Mouse (Mus musculus): ENCODE results near the gene Pkd2. TPM values are rescaled to one million over a fixed set of nuclear protein-coding genes. Genes with fewer than 3 reads are reported as not detected.

The Pkd2 gene
- polyA plus RNA-seq, 1 experiment from 2014 or later: 18.5 TPM

DNA sequence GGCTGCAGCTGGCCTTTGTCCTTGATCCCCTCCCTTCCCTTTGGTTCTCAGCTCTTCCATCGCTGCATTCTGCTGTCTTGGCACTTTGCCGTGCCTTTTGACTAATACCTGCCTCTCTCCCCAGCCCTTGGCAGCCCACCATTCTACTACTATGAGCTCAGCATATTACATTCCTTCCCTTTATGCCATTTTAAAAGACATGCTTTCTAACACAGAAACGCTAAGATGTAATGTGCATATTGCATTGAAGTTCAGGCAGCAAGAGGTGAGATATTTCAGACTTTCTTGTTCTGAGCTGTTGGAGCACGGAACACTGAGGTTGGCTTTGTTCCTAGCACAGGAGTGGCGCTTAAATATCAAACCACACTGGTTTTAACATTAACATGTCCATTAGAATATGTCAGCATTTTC is 11.7 kb downstream of the Pkd2 start:
- Histone ChIP-seq H3K9ac (no peak overlapping the region), H3K27me3 (no peaks in the 10 kb centered on the region), H3K36me3 (peaks cover 61% of the 10 kb centered on the region), H3K27ac (peak overlapping the region; percentile 43), H3K9me3 (replicated peaks) (no peaks in the 10 kb centered on the region), H3K4me2 (no peak overlapping the region), H3K4me3 (replicated peaks) (no peak overlapping the region), H3K4me1 (no peaks in the 10 kb centered on the region)
- no peak for ATAC-seq (replicated peaks; ENCODE audit: low FRiP score)
- WGBS: 87% methylated on average over 5 of the region's 5 CpGs

DNA sequence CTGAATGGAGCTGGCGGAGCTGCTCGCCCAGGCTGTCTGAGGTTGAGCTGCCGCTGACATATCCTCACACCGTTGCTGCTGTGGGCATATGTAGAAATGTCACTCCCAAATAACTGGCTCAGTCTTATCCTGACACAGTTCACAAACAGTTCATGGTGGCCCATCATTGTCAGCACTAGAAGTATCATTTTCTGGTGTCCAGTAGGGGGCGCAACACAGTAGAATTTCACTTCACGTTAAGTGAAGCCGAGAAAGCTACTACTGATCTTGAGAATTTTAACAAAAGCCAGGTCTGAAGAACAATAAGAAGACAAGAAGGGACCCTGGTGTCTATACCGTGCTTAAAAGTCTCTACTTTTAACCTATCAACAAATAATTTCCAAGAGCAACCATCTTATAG is 13.1 kb downstream of the Pkd2 start:
- 96% methylated on average over 8 of the region's 8 CpGs for WGBS
- Histone ChIP-seq H3K27ac (no peak overlapping the region), H3K27me3 (no peaks in the 10 kb centered on the region), H3K4me3 (replicated peaks) (no peak overlapping the region), H3K4me2 (no peak overlapping the region), H3K9me3 (replicated peaks) (no peaks in the 10 kb centered on the region), H3K36me3 (peaks cover 55% of the 10 kb centered on the region), H3K9ac (no peak overlapping the region), H3K4me1 (no peaks in the 10 kb centered on the region)
- no peak for ATAC-seq (replicated peaks; ENCODE audit: low FRiP score)

DNA sequence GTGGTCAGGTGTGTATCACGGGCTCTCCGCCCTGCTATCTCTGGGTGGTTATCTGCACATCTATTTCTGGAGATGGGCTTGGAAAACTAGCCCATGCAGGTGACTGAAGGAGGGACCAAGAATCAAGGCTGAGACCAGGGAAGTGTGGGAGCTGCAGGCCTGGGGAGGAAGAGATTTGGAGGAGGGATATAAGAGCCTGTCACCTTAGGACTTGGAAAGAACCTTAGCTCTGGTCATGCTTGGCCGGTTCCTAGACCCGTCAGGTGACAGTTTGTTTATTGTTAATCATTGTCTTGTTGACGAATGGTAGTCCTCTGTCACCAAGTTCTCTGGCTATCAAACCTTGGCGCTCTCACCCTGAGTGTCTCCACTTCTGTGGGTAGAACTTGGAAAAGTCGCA is 21.1 kb downstream of the Pkd2 start:
- WGBS: 81% methylated on average over 7 of the region's 7 CpGs
- no peaks in the 10 kb centered on the region for H3K4me1 ChIP-seq

DNA sequence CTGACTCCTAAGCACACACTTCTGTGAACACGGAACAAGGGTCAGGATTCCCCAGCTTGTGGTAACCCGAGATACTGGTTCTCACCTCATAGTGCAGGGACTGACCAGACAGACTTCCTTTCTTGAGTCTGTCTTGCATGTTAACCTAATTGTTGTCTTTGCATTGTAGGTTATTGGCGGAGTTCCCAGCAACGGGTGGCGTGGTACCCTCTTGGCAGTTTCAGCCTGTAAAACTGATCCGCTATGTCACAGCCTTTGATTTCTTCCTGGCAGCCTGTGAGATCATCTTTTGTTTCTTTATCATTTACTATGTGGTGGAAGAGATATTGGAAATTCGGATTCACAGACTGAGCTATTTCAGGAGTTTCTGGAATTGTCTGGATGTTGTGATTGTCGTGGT is 23.6 kb downstream of the Pkd2 start:
- ATAC-seq (replicated peaks; ENCODE audit: low FRiP score): no peak
- Histone ChIP-seq H3K4me3 (replicated peaks) (no peak overlapping the region), H3K36me3 (peaks cover 88% of the 10 kb centered on the region), H3K9me3 (replicated peaks) (no peaks in the 10 kb centered on the region), H3K4me2 (no peak overlapping the region), H3K27me3 (no peaks in the 10 kb centered on the region), H3K4me1 (no peaks in the 10 kb centered on the region), H3K27ac (no peak overlapping the region), H3K9ac (no peak overlapping the region)
- WGBS: 73% methylated on average over 8 of the region's 8 CpGs

More for the DNA sequence above, 21.1 kb downstream of the Pkd2 start:
- Histone ChIP-seq H3K27me3 (no peaks in the 10 kb centered on the region), H3K9me3 (replicated peaks) (no peaks in the 10 kb centered on the region), H3K9ac (no peak overlapping the region), H3K36me3 (peaks cover 76% of the 10 kb centered on the region), H3K4me3 (replicated peaks) (no peak overlapping the region), H3K4me2 (no peak overlapping the region), H3K27ac (no peak overlapping the region)
- ATAC-seq (replicated peaks; ENCODE audit: low FRiP score): peak; percentile 58; the same call in 1 of the 2 replicates

DNA sequence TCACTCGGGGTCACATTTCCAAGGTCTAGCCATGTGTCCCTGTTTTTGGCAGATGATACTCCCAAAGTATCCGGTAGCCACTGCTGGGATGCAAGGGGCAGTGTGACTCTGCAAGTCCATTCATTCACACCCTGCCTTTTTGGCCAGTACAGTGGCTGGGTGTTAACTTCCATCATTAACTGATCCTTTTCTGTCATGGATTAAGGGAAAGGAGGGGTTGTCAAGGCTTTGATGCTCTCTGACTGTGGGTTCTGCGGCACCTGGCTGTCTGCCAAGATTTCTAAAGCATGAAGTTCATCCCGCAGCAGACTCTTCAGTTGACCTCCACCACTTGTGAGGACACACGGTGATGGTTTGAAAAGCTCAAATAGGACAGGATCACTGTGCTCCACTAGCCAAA is 32.3 kb downstream of the Pkd2 start:
- WGBS: 61% methylated on average over 5 of the region's 5 CpGs
- no peaks in the 10 kb centered on the region for H3K4me1 ChIP-seq
- H3K9ac ChIP-seq: no peak overlapping the region
- no peak; the same call in 1 of the 2 replicates for ATAC-seq (replicated peaks; ENCODE audit: low FRiP score)
- H3K4me2 ChIP-seq: no peak overlapping the region
- no peak overlapping the region for H3K27ac ChIP-seq
- H3K27me3 ChIP-seq: no peaks in the 10 kb centered on the region
- H3K4me3 ChIP-seq (replicated peaks): no peak overlapping the region
- peaks cover 95% of the 10 kb centered on the region for H3K36me3 ChIP-seq
- H3K9me3 ChIP-seq (replicated peaks): no peaks in the 10 kb centered on the region

DNA sequence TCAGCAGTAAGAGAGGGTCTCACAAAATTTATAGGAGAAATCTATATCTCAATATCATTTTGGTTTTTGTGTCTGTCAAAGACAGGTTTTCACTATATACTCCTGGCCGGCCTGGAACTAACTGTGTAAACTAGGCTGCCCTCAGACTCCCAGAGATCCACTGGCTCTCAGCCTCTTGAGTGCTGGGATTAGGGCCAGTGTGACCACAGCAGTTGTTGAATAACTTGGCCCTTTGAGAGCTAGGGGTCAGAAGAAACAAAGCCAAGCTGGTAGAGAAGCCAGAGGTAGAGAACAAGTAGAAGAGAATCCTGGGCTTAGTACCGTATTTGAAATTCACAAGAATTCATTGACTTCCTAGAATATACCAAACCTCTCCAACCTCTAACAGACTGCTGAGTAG is 45.6 kb downstream of the Pkd2 start:
- no peaks in the 10 kb centered on the region for H3K27me3 ChIP-seq
- H3K4me1 ChIP-seq: peaks cover 12% of the 10 kb centered on the region
- no peak for ATAC-seq (replicated peaks; ENCODE audit: low FRiP score)
- peaks cover 52% of the 10 kb centered on the region for H3K36me3 ChIP-seq
- H3K4me2 ChIP-seq: no peak overlapping the region
- no peak overlapping the region for H3K4me3 ChIP-seq (replicated peaks)
- H3K27ac ChIP-seq: no peak overlapping the region
- 95% methylated on average over 2 of the region's 2 CpGs for WGBS
- H3K9ac ChIP-seq: no peak overlapping the region
- no peaks in the 10 kb centered on the region for H3K9me3 ChIP-seq (replicated peaks)

DNA sequence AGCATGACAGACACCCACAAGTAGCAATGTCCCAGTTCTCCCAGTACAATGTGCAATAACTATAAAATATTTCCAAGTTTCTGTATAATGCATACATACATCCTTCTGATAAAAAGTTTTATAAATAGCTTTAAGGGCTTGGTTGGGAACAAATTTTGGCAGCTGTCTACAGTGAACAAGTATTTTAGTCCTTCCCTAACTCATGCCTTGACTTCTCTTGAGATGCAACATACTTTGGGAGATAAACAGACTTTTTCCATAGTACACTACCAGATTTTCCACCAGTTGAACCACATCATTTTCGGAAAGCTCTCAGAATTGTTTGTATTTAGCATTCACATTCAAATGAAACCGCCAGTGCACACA is 48.6 kb downstream of the Pkd2 start:
- Histone ChIP-seq H3K4me3 (replicated peaks) (peak overlapping the region; percentile 90), H3K36me3 (peaks cover 32% of the 10 kb centered on the region), H3K27ac (peak overlapping the region; percentile 58; the same call in 1 of the 2 replicates), H3K9me3 (replicated peaks) (no peaks in the 10 kb centered on the region), H3K4me1 (peaks cover 20% of the 10 kb centered on the region), H3K27me3 (no peaks in the 10 kb centered on the region), H3K9ac (no peak overlapping the region), H3K4me2 (peak overlapping the region; percentile 65)
- peak; percentile 13; the same call in 1 of the 2 replicates for ATAC-seq (replicated peaks; ENCODE audit: low FRiP score)
- WGBS: 0% methylated on average over 2 of the region's 2 CpGs

DNA sequence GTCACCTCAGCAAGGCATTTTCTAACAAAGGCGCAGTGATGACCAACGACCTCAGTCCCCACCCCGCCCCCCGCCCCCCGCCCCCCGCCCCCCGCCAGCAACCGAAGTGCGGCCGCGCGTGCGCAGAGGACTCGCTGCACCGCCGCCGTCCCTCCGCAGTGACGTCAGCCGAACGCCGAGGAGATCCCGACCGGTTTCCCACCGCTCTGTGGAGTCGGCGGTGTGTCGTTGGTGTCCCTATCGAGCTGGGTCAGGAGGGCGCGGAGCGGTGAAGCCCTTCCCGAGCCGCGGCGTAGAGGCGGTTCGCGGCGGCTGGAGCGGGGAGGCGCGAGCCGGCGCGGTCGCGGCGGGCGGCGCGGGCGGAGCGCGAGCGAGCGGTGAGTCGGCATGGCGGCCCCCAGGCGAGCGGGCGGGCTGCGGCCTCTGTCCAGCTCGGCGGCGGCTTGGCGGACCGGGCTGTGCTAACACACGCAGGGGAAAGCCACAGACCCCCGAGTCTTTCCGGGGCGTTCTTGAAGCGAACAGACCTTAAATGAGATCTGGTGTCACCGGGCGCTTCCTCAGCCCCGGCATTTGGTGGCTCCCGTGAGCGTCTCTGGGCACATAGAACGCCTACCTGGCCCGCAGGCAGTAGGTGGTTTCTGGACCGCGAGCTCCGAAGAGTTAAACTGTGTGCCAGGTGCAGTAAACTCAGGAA is 49.1 kb downstream of the Pkd2 start, which contains the start of gene BC005561:
Gene BC005561, plus strand, starts transcription at position 158 of the 697 bp plus-strand sequence.
- peak; percentile 95 for ATAC-seq (replicated peaks; ENCODE audit: low FRiP score)
- Histone ChIP-seq H3K4me3 (replicated peaks) (peak within 1 kb of the TSS; percentile 90), H3K9ac (peak within 1 kb of the TSS; percentile 87), H3K9me3 (replicated peaks) (no peaks in the 10 kb centered on the region), H3K27ac (peak within 1 kb of the TSS; percentile 95), H3K27me3 (no peaks in the 10 kb centered on the region), H3K4me1 (peaks cover 20% of the 10 kb centered on the region), H3K36me3 (peaks cover 32% of the 10 kb centered on the region), H3K4me2 (peak within 1 kb of the TSS; percentile 65)
- under 1% methylated on average over 74 of the region's 83 CpGs for WGBS

DNA sequence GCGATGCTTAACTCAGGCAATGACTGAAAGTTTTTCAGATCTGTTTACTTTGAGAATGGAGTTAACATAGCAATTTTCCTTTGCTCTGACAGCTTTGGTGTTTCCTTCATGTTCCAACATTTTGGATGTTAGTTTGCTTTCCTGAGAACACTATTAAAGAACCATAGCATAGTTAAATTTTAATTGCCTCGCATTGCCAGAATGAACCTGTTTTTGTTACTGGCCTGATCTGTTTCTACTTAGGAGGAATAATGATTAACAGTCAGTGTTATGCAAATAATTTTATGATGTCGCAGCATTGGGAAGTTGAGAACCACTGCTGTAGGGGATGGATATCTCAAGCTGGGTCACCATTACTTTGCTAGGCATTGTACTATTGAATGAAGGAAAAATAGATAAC is 52.0 kb downstream of the Pkd2 start:
- Histone ChIP-seq H3K27ac (no peak overlapping the region), H3K9ac (no peak overlapping the region), H3K36me3 (peaks cover 34% of the 10 kb centered on the region), H3K4me1 (peaks cover 20% of the 10 kb centered on the region), H3K9me3 (replicated peaks) (peaks cover 5% of the 10 kb centered on the region), H3K4me3 (replicated peaks) (no peak overlapping the region), H3K4me2 (no peak overlapping the region), H3K27me3 (no peaks in the 10 kb centered on the region)
- 86% methylated on average over 3 of the region's 3 CpGs for WGBS
- ATAC-seq (replicated peaks; ENCODE audit: low FRiP score): no peak

DNA sequence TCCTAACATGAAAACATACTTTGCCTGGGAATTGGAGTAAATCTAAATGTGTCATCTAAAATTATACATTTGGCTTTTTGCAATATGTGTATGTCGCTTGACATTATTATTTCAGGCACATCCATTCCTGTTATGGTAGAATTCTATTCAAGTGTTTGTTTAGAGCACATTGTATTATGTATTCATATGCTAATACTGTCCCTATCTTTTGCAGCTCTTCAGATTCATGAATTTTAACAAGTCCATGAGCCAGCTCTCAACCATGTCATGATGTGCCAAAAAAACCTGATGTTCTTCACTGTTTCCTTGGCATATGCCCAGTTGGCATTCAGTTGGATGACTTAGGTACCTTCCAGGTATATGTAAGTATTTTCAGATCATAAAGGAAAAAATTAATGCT is 79.4 kb downstream of the Pkd2 start:
- peaks cover 62% of the 10 kb centered on the region for H3K36me3 ChIP-seq

DNA sequence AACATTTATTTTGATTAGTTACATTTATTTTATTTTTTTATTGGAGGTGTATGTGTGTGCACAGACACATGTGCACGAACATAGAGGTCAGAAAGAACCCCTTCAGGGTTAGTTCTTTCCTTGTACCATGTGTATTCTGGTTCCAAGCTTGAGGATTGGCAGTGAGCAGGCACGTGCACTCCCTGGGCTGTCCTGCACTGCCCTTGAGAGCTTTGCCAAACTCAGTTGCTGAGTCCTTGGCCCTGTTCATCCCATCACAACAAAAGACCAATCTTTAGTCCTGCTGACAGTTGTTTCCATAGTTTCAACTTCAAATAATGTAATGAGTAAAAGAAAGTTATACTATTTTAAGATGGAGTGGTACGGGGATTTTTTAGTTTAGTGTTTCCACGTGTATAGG is 80.1 kb downstream of the Pkd2 start:
- H3K9ac ChIP-seq: no peak overlapping the region
- H3K36me3 ChIP-seq: peaks cover 69% of the 10 kb centered on the region
- H3K4me2 ChIP-seq: no peak overlapping the region
- ATAC-seq (replicated peaks; ENCODE audit: low FRiP score): no peak
- no peaks in the 10 kb centered on the region for H3K27me3 ChIP-seq
- H3K4me1 ChIP-seq: no peaks in the 10 kb centered on the region
- H3K27ac ChIP-seq: no peak overlapping the region
- WGBS: 90% methylated on average over 4 of the region's 4 CpGs
- H3K4me3 ChIP-seq (replicated peaks): no peak overlapping the region
- H3K9me3 ChIP-seq (replicated peaks): no peaks in the 10 kb centered on the region; the same call in 1 of the 2 replicates

More for the DNA sequence above, 79.4 kb downstream of the Pkd2 start:
- Histone ChIP-seq H3K4me3 (replicated peaks) (no peak overlapping the region), H3K27ac (no peak overlapping the region), H3K9ac (no peak overlapping the region), H3K4me1 (no peaks in the 10 kb centered on the region), H3K4me2 (no peak overlapping the region), H3K9me3 (replicated peaks) (no peaks in the 10 kb centered on the region; the same call in 1 of the 2 replicates), H3K27me3 (no peaks in the 10 kb centered on the region)
- ATAC-seq (replicated peaks; ENCODE audit: low FRiP score): no peak
- WGBS: 93% methylated on average over 1 of the region's 1 CpGs

Measured in kidney, embryonic 15.5 days (tissue).